Mouse (Mus musculus): ENCODE results near the gene 4931414P19Rik. TPM values are rescaled to one million over a fixed set of nuclear protein-coding genes. Genes with fewer than 3 reads are reported as not detected.
"Not testable (repeated sequence)": the region's sequence is repeated elsewhere in the genome, so short reads cannot be mapped to it uniquely, and the experiment has no call there.

4931414P19Rik gene
- polyA plus RNA-seq, 1 experiment, result 9.0 TPM

DNA sequence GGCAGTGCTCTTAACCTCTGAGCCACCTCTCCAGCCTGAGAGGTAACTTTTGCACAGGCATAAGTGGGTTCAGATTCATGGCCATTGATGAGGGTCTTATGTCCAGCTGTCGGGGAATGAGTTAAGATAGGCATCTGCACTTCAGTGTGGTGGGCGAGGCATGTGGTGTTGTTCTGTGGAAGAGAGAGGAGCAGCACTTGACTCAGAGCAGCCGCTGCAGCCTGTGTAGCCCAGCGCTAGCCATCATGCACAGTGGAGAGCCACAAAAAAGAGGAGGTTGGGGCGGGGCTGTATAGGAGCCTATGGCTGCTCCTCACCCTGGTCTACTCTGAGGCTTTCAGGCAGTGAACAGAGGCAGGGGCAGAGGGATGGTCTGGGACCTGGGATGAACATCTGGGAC is 22.3 kb upstream of the 4931414P19Rik start:
- DNase-seq (ENCODE audit: low spot score), result no peak

DNA sequence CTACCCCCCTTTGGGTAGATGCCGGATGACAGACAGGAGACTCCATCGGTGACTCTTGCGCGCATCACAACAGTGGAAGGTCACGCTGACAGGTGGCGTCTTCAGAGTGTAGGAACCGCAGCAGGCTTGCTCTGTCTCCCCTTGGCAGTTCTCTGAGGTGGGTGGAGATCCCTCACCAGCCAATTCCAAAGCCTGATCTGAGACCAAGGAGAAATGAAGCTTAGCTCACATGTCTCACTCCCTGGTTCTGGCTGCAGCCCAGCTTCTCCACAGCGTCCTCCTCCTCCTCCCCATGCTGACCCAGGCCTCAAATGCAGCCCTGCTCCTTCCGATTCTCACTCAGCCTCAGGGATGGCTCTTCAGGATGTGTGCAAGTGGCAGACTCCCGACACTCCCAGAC is 19.2 kb upstream of the 4931414P19Rik start:
- DNase-seq (ENCODE audit: low spot score), result no peak

DNA sequence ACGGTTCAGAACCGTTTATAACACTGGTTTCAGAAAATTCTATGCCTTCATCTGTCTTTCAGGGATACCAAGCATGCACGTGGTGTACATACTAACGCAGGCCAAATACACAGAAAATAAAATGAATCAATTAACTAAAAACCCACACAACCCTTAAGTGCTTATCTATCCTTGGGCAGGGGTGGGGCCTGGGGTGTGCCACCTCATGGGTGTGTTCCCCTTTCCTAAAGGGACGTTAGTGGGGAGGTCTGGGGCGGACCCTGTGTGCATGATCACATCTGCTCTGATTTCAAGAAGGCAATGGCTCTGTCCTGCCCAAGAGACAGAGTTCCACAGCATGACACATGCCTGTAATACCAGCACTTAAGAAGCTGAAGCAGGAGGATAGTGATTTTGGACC is 17.5 kb upstream of the 4931414P19Rik start:
- DNase-seq (ENCODE audit: low spot score), result no peak

DNA sequence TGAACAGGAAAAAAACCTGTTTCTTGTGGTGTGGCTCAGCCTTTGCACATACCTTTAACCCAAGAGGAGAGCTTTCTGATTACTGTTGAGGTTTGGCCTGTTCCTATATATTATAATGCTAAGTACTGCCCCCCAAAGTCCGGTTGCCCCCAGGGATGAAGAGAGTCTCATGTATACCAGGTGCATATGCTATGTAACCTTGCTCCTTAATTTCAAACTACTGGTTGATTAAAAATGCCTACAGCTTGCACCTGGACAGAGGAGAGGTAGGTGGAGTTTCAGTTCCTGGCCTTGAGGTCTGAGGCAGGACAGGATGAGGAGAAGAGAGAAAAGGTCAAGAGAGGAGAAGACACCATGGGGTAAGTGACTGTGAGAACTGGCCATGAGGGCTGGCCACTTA is 15.3 kb upstream of the 4931414P19Rik start, which contains the start of gene Psmb11:
Gene Psmb11 (plus strand): TSS at position 301 of the 400 bp plus-strand sequence.
- no peak for DNase-seq (ENCODE audit: low spot score)

DNA sequence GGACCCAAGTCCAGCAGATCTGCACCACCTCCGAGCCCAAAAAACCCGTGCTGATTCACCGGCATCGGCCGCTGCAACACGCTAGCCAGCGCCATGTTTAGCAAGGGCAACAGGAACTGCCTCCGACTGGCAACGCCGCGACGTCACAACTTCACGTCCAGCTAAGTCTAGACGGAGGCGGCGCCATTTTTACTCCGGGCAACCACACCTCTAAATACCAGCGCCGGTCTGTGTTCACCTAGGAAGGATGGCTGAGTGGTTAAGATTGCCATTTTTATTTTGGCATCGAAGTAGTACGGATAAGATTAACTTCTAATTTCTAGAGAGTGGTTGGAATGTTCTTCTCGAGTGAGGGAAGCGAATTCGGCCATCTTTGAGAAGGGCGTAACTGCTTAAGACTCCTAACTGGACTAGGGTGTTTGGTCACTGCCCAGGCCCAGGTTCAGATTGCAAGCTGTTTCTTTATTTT is 12.1 kb upstream of the 4931414P19Rik start, which contains the start of gene Psmb5:
Gene Psmb5 (minus strand): TSS at position 126 of the 469 bp plus-strand sequence.
- peak; percentile 83 for DNase-seq (ENCODE audit: low spot score)

DNA sequence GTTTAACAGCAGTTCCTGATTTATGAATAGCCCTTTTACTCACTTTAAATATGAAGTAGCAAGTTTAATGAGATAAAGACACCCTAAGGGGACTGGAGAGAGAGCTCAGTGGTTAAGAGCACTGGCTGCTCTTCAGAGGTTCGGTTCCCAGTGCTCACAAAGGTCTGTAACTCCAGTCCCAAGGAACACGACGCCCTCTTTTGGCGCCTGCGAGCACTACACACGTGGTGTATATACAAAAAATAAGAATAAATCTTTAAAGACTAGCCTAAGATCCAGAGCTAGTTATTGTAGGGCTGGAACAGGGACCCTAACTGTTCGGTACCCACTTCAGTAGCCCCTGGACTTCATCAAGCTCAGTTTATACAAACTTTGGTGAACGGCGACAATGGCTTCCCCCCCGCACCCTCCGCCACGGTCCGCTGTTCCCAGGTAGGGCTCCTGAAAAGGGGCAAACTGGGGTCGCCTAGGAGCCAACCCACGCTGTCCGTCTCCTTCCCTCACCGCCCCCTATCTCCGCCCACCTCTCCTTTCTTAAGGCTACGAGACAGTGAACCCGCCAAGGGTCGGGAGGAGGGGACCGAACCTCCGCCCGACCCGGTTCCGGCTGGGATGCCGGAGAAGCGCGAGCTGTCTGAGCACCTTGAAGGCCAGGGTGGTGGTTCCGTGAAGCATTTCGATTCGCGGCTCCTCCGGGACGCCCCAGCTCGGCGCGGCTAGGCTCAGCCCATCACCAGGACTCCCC is 11.5 kb upstream of the 4931414P19Rik start:
- DNase-seq (ENCODE audit: low spot score), result no peak

DNA sequence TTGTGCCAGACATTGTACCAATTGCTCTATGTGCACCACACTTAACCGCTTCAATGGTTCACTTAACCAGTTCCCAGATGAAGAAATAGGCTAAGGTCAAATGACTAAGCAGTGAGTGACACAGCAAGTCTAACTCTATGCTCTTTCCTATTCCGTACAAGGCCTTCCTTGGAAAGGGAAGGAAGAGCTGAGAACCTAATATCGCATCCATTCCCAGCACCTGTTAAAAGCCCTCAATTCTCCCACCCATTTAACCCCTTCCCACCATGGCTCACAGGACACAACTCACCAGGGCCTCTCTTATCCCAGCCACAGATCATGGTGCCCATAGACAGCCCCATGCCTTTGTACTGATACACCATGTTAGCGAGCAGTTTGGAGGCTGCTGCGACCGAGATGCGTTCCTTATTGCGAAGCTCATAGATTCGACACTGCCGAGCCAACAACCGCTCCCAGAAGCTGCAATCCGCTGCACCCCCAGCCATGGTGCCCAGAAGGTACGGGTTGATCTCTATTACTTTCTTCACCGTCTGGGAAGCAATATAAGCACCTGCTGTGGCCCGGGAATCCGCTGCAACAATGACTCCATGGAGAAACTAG is 10.5 kb upstream of the 4931414P19Rik start:
- no peak for DNase-seq (ENCODE audit: low spot score)

DNA sequence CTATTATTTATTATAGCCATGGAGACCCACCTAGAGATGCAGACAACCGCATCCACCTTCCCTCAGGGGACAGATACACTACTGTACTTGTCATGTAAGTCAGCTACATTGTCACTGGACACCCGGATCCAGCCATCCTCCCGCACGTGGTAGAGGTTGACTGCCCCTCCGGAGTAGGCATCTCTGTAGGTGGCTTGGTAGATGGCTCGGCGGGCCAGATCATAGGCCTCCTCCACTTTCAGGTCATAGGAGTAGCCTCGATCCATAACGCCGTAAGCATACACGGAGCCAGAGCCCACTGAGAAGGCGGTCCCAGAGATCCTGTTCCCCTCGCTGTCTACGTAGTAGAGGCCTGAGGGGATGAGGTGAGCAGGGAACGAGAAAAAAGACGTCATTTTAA is 8.3 kb upstream of the 4931414P19Rik start:
- not testable (repeated sequence) for DNase-seq (ENCODE audit: low spot score)

DNA sequence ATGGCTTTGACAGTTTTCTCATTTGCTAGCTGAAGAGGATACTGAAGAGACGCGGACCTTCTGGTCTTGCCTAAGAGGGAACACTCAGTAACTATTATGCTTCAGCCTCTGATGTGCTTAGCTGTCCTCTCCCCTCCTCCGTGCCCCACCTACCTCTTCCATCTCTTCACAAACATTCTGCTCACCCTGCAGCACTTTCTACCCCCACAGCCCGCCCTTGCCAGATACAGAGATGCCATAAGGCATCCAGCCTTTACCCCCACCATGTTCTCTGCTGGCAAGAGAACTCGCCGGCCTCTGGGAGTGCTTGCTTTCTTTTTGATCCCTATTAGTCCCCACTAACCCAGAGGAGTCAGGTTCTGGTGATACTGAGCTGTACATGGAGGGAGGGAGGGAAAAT is 4.9 kb upstream of the 4931414P19Rik start:
- no peak for DNase-seq (ENCODE audit: low spot score)

DNA sequence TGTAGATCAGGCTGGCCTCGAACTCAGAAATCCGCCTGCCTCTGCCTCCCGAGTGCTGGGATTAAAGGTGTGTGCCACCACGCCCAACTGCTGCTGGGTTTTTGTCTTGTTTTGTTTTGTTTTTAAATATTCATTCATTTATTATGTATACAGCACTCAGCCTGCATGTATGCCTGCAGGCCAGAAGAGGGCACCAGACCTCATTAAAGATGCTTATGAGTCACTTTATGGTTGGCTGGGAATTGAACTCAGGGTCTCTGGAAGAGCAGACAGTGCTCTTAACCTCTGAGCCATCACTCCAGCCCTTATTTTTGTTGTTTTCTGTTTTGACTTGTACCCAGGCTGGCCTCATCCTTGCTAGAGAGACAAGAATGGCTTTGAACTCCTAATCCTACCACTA is 4.2 kb upstream of the 4931414P19Rik start:
- DNase-seq (ENCODE audit: low spot score), result no peak

DNA sequence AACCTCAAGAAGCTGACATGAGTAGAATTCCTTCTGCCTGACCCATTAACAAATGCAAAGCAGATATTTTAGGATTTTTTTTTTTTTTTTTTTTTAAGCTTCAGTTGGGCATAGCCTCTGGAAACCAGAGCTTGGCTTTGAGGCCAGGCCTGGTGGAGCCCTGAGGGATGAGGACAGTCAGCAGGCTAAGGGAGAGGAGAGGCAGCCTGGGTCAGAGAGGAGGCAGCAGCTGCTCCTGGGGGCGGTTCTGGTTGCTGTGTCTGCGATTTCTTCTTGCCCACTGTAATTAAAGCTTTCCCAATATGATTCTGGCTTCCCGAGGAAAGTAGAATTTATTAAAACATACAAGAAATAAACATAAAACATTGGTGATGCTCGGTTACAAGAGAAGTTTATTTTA is 3.5 kb upstream of the 4931414P19Rik start:
- no peak for DNase-seq (ENCODE audit: low spot score)

DNA sequence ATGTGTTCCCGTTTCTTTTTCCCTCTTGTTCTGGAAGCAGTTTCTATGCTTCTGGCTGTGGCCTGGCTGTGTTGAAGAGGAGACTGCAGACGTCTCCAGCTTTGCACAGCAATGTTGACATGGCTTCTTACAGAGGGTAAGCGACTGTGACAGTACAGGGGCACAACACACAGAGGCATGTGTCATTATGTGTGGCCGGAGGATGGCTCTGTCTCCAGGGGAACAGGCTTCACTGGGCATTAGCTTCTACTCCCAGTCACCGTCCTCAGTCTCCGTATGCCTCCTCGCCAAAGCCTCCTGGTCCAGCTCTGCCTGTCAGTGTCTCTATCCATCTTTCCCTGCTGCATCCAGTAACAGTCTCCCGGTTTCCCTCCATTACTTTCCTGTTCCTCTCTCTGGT is 1.4 kb upstream of the 4931414P19Rik start:
- no peak for DNase-seq (ENCODE audit: low spot score)

DNA sequence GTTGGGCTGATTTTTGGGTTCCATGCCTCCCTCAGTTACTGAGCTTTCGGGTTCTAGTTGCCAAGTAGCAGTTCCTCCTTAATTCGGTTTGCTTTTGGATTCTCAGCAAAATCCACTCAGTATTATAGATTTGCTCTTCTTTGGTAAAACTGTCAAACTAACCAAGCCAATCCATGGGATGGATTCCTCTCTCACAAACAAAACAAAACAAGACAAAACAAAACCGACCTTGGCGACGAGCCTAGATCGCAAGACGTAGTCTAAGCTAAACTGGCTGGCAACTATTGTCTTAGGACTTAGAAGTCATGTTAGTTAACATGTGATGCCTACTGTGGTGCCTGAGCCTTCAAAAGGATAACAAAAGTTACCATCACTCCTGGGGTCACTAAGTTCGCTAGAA is 2.1 kb downstream of the 4931414P19Rik start:
- DNase-seq (ENCODE audit: low spot score), result no peak

DNA sequence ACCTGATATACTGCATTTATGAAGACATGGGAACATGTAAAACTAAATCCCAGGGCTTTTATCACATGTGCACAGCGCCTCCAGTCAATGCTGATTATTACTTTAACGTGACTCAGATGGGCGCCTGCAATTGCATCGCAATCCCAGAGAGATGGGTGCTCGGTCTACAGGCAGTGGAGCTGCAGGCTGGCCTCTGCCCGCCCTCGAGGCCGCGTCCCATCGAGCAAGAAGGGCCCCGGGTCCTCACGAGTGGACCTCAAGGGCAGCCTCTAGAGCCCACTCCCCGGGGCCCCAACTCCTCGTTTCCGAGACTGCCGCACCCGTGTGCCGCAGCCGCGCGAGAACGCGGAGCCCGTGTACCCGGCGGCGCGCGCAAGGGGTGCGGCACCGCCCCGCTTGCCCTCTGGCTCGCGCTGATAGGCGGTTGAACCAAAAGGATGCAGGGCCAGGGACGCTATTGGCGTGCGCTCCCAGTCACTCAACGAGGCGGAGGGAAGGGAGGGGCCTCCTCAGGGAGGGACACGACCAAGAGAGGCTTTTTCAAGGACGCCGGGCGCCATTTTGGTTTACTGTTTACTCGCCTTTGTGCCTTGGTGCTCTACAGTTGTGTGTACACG is 2.6 kb downstream of the 4931414P19Rik start:
- peak; percentile 89 for DNase-seq (ENCODE audit: low spot score)

DNA sequence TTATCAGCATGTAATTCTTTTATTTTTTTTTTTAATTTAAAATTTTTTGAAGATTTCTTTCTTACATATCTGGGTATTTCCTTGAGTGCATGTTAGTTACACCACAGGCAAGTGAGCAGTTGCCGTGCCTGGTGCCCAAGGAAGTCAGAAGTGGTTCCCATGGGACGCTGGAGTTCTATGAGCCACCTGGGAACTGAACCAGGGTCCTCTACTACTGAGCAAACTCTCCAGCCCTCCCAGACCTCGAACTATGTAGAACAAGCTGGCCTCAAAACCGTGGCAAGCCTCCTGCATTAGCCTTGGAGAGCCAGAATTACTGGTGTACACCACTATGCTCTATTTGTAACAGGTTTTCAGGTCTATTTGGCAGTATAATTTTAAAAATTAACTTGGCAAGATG is 3.2 kb downstream of the 4931414P19Rik start:
- DNase-seq (ENCODE audit: low spot score), result no peak

DNA sequence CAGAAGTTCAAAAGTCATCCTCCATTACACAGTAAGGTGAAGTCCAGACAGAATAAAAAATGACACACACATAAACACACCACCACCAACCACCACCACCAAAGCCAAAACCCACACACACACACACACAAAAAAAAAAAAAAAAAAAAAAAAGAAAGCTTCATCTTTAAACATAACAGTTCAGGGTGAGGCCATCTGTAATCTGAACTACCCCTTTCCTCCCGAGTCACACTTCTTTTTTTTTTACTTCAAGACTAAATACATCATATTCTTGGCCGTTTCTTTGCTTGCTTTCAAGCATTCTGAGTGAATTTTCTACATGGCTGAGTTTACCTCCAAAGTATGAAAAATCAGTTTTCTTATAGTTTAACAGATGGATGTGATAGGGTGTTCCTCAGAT is 4.2 kb downstream of the 4931414P19Rik start:
- DNase-seq (ENCODE audit: low spot score), result no peak

DNA sequence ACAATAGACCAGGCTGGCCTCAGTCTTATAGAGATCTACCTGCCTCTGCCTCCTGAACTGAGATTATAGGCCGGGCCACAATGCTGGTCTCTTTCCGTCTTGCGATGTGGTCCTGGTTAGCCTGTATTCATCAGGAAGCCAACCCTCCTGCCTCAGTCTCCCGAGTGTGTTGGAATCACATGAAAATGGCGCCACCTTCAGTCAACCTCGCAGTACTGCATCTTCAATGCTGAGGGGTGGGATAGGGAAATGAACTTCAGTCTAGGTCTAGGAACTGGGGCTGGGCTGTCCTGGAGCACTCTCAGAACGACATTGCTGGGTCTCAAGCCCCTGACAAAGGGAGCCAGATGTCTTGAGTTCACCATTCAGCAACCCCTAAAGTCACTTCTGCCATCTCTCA is 8.7 kb downstream of the 4931414P19Rik start:
- DNase-seq (ENCODE audit: low spot score), result no peak

DNA sequence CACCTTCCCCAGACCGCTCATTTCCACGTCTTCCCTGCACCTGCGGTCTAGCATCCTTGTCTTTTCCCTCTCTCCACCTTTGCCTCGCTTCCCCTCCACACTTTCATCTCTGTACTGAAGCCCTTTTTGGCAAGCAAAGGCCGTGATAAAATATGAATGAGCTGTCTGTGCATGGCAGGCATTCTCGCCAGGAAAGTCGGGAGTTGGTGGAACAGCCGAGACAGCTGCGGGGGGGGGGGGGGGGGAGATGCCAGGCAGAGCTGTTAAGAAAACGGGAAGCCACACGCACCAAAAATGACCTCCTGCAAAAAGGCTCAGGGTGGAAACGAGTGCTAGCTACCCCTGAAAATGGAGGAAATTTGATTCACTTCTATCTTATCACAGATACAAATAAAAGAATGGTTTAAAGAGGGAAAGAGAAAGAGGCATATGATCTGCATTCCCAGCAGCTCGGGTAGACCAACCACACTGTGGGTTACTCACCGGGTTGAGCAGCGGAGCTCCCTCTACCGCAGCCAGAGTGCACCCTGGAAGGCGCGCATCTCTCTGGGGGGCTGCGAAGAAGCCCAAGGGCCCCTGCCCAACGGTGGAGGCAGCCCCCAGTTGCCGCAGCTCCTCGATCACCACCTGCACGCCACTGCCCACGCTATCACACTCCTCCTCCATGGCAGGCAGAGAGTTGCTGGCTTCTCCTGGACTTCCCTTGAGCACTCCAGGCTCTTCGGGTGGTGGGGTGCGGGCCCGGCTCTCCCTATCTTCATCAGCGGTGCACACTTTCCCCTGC is 11.0 kb downstream of the 4931414P19Rik start:
- no peak for DNase-seq (ENCODE audit: low spot score)

DNA sequence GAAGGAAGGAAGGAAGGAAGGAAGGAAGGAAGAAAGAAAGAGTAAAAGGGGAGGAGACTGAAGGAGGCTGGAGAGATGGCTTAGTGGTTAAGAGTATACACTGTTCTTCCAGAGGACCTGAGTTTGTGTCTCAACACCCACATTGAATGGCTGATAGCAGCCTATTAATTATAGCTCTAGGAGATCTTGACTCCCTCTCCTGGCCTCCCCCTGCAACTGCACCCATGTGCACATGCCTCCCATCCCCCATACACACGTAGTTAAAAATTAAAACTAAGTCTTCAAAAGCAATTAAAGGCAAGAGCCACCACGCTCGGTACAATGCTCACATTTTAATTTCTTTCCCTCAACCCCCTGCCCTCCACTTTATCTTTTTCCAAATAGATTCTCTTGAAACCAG is 11.7 kb downstream of the 4931414P19Rik start:
- DNase-seq (ENCODE audit: low spot score), result no peak

DNA sequence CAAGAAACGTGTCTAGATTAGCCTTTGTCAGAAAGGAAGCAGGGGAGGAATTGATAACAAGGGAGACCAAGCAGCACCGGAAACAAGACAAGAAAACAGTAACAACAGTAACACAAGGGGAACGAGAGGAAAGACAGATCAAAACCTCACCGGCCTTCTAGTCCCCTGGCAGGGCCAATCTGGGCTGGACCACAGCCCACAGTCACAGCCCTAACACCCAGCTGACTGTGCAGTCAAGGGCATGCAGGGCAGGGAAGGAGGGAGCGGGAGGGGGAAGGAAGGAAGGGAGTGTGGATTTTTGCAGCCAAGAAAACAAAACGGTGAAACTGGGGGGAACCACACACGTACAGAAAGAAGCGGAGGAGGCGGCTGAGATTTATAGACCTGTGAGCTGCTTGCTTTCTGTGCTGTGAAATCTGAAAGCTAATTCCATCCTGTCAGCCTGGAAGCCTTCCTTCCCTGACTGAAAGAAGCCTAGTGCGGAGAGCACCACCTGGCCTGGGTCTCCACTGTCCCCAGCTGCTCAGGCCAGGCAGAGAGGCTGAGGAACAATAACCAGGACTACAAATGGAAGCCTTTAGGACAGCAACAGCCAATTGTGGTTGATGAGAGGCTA is 13.4 kb downstream of the 4931414P19Rik start:
- no peak for DNase-seq (ENCODE audit: low spot score)

DNA sequence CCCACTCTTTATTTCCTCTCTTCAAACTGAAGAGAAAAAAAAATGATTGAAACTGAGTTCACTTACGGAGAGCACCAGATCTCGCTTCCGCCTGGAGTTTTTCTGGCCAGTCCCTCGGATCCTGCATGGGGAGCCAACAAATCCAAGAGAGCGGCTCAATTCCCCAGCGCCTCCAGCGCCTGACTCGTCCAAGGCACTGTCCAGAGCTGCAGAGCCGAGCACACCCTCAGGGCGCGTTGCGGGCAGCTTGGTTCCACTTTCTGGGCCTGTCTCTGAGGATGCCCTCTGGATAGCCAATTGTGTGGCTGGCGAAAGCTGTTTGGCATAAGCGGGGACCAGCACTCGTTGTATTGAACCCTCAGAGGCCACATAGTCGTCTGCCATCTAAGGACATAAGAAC is 14.7 kb downstream of the 4931414P19Rik start:
- no peak for DNase-seq (ENCODE audit: low spot score)

Data from urinary bladder, adult 2 months (tissue).